Mouse (Mus musculus) layer of hippocampus, adult 18-20 months (tissue): ENCODE data around the gene Mndal. TPM values are rescaled to one million over a fixed set of nuclear protein-coding genes. Genes with fewer than 3 reads are reported as not detected.
"Not testable (repeated sequence)": the region's sequence is repeated elsewhere in the genome, so short reads cannot be mapped to it uniquely, and the experiment has no call there.

Experiments used
- DNase-seq, 2 experiments: peaks; one replicate each; pipeline ENCODE4 v3.0.0; 2022; ENCODE audit warnings: low spot score in 2 of 2
- total RNA-seq, 2 experiments: library from RNA; stranded (reverse); gene quantifications; 2 replicates each; pipeline ENCODE4 v1.2.3; 2021

Mndal gene
- total RNA-seq, 2 experiments from 2014 or later: 7.0 to 10.6 TPM

DNA sequence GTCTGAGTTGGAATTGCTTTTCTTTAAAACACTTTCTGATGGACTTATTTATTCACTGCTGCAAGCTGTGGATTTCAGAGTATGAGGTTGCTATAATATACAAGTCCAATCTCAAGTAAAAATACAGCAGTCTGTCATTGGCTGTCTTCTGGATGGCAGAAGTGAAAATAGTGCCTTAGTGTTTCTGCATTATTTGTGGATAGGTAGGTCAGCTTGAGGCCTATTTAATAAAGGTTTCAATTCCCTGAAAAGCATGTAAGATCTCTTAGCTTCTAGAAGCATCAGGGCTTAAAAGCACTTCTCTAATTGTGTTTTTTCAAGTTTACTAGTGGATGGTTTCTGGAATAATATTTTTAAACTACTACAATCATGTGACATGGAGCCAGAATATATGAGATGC lies 52.5 kb downstream of the Mndal start:
- not testable (repeated sequence) for DNase-seq

DNA sequence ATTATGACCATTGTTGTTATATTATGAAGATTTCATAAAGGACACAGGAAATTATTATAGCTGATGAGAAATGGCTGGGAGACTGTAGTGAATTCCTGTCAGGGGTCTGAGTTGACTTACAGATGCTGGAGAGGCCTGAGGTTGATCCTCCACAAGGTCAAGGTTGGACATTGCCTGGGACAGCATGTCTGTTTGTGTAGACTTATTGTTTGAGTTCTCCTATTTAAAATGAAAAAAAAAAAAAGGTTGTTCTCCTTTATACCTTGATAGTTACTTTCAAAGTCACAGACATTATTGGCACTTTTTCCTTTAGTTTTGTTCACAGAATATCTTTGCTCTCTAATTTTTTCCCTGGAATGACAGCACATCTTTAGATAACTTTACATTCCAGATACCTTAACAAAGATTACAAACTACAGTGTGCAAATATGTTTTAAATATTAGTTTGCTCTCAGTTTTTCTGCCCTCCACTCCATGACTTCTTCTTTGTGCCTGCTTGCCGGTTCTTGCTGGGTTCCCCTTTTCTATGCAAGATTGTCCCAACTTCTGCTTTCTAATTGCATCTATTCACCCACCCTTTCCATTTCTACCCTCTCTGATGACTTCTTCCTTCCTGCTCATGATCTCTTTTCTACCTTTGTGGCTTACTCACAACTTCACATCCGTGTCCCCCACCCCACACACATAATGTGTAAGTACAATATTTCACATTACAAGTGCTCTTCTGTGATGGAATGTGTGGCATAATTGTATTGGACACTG lies 55.1 kb downstream of the Mndal start:
- DNase-seq: not testable (repeated sequence)

DNA sequence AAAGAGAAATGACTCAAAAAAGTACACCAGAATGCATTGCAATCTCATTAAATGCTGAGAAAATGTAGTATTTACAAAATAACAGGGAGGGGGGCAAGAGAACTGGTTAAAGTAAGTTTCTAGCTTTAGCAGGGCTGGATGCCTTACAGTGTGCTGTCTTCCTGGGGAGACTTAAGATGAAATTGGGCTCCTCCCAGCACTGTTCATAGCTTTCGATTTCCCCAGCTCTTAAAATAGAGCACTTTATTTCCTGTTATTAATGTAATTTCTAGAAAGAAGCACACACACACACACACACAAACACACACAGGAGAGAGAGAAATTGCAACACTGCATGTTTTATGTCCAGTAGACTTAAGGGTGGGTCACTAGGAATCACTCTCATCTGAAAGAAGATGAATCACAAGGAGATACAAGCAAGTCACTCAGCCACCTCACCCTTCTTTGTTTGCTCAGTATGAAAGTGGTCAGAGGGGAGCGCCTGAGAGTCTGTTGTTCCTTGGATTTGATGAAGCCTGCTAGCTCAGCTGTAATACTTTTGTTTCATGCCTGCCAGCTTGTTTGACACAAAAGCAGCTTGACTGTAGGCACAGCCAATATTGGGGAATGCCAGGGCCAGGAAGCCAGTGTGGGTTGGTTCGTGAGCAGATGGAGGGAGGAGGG lies 62.2 kb downstream of the Mndal start:
- DNase-seq: peak; percentile 76 to 84

DNA sequence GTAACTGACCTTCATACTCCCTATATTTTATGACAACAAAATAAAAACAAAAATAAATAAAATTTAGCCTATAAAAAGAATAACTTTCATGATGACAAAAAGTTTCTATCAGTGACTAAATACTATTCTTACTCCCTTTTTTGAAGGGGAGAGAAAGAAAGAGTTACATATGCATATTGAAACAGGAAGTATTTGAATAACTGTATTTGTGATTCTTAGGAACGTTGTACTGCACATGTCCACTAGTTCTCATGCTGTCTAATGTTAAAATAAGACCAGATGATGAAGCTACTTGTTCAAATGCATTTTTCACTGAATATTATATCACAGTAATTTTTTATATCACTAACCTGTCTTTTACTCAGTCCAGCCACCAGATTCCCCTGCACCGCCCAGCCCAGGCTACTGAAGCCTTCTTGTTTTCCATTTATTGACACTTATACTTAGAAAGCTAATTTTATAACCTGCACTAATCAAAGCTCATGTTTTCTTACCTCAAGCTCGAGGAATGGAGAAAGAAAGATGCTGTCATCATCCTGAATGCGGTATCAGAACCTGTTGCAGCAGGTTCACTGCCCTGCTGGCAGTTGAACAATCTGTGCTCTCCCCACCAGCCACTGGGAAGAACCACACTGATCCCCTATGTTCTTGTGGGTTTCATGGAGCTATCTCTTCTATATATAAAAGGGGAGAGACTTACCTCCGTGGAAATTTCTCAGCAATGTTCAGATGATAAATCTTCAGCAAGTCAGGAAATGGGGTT lies 62.9 kb downstream of the Mndal start:
- DNase-seq: not testable (repeated sequence)

DNA sequence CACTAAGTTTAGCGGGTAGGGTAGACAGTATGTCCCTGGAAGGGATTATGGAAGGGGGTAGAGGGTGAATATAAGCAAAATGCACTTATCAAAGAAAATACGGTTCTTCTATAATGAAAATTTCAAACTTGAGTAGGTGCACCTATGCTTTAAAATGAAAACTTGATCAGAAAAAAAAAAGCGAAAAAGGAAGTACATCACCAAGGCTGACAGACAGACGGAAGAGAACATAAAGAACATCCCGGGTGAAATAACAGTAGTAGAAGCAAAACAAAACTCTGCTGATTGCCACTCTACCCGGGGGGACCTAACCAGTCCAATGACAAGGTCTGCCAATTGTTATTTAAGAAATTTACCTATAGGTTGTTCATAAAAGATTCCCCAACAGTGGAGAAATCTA lies 64.0 kb downstream of the Mndal start:
- not testable (repeated sequence) for DNase-seq

DNA sequence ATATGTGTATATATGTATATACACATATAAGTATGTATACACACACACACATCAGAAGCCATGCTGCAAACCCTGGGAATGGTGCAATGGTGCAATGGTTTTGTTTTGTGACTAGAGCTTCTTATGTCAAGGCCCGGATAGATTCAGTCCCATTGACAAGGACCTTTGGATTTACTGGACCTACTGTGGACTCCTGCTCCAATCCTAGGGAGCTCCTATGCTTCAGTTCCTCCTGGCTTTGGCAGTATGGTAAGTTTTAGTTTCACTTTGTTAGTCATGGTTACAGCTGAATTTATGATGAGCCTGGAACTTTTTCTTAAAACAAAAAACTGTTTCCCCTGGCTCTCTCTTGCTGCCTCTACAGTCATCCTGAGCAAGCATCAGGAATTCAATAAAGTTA lies 65.2 kb downstream of the Mndal start:
- DNase-seq: not testable (repeated sequence)

DNA sequence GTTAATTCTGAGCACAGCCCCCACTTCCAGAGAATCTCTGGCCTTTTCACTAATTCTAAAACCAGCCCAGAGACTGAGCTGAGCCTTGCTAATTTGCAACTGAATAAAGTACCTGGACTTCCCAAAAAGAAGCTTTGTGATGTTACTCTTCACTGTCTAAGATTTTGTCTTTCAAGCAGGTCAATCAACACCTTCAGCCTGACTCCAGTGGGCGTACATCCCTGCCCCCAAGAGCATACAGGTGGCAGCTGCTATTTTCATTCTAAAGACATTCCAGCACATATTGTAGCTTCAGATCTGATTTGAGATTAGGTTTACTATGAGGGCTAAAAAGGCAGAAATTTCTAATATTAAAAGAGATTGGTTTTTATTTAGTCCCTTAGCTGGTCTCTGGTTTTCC lies 73.7 kb downstream of the Mndal start:
- not testable (repeated sequence) for DNase-seq

DNA sequence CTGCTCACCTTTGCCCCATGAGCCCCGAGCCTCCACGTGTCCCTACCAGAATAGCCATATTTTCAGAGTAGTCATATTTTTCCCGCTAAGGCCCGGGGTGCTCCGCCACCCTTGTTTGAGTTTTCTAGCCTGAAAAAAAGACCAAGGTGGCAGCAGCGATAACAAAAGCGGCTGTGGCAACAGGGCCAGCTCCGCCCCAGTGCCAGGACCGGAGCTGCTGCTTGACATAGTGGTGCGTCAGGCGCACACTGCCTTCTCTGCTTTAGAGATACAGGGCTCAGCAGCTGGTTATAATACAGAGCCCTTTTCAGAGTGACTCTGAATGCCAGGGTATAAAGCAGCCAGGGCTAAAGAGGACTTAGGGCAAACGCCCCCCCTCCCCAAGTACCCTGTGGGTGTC lies 75.8 kb downstream of the Mndal start:
- DNase-seq: no peak

DNA sequence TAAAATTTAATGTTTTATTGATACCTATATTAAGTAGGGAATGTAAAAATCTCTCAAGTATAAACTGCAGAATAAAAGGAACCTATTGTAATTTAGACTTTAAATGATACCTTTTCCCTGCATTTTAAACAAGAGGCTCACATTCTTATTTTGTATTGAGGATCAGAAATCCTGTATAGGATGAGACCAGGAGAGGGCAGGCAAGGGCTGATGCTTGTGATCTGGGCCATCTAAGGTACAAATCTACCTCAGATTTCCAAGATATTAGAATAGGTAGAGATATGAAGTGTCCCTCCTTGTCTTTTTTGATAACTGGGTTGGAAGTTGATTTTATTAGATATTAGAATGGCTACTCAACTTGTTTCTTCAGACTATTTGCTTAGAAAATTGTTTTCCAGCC lies 88.6 kb downstream of the Mndal start:
- DNase-seq: peak in 1 of 2 experiments; percentile 42

DNA sequence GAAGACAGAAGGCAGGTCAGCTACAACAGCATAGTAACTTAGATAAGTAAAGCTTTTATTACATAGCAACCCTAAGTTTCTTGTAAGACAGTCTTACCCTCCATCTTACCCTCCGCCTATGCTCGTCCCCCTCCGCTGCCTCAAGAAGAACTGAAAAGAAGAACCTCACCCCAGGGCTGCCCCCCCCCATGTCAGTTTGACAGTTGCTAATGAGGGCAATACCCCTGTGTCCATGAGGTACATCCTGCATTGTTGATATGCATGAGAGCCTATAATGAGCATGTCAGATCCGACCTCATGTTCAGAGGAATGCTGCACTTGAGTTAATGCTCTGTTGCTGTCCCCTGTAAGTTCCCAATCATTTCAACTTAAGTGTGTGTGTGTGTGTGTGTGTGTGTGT lies 89.4 kb downstream of the Mndal start:
- DNase-seq: not testable (repeated sequence)

DNA sequence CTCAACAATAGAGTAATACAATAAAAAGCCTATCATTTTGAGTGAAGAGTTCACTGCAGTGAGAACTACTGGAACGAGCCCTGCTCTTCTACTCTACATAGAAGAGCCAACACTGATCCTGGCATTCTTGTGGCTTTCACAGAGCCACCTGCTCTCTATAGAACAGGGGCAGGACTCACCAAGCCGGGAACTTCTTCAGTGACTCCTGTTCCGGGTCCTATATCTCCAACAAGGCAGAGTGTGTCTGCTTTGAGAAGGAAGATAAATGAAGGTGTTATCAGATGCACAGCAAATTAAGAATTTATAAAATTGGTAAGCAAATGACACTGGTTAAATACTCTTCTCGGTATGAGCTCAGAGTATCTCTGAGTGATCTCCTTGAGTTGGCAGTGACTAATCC lies 96.1 kb downstream of the Mndal start:
- DNase-seq: not testable (repeated sequence)

DNA sequence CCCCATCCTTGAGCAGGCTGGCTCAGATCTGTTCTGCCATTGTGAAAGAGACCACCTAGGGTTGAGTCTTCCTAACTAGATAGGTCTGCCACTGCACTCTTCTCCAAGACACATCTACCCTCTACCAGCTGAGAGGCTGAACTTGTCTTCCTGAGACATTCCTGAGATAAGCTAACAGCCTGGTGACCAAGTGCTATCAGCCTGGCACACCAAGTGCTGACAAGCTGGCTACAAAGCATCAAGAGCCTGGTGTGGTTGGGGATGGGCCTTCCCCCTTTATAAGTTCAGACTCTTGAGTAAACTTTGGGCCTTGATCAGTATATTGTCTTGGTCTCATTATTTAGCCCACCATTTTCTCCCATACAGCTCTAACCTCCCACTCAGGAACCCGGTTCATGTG lies 97.5 kb downstream of the Mndal start:
- DNase-seq: no peak

DNA sequence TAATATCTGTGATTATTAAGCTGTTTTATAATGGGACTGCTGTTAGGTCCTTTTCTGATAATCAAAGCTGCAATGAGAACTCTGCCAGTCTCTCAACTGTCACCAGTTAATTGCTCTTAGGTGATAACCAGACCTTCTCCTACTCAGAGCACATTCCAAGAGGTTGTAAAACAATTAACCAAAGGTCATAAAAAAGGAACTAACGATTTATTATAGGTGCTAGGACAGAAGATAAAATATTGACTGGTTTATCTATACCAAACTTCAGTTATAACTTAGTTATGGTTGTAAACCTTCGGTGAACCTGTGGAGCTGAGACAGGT lies 120.8 kb downstream of the Mndal start:
- DNase-seq: not testable (repeated sequence)

DNA sequence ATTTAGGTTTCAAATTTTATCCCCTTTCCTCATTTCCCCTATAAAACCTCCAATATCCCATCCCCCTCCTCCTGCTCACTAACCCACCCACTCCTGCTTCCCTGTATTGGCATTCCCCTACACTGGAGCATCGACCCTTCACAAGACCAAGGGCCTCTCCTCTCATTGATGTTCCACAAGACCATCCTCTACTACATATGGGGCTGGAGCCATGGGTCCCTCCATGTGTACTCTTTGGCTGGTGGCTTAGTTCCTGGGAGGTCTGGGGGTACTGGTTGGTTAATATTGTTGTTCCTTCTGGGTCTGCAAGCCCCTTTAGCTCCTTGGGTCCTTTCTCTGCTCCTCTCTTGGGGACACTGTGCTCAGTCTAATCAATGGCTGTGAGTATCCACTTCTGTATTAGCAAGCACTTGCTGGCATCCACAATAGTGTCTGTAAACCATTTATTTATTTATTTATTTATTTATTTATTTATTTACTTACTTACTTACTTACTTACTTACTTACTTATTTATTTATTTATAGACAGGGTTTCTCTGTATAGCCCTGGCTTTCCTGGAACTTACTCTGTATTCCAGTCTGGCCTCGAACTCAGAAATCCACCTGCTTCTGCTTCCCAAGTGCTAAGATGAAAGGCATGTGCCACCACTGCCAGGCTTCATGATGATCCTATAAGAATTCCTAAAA lies 121.4 kb downstream of the Mndal start:
- not testable (repeated sequence) for DNase-seq

DNA sequence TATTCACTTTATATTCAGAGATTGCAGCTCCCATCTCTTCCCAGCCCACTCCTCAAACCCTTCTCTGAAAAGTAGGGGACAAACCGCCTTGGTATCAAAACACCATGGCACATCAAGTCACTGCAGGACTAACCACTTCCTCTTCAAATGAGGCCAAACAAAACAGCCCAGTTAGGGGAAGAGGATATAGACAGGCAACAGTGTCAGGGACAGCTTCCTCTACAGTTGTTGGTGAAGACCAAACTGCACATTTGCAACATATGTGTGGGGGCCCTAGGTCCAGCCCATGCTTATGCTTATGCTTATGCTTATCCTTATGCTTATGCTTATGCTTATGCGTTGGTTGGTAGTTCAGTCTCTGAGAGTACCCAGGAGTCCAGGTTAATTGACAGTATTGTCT lies 133.0 kb downstream of the Mndal start:
- DNase-seq: not testable (repeated sequence)

DNA sequence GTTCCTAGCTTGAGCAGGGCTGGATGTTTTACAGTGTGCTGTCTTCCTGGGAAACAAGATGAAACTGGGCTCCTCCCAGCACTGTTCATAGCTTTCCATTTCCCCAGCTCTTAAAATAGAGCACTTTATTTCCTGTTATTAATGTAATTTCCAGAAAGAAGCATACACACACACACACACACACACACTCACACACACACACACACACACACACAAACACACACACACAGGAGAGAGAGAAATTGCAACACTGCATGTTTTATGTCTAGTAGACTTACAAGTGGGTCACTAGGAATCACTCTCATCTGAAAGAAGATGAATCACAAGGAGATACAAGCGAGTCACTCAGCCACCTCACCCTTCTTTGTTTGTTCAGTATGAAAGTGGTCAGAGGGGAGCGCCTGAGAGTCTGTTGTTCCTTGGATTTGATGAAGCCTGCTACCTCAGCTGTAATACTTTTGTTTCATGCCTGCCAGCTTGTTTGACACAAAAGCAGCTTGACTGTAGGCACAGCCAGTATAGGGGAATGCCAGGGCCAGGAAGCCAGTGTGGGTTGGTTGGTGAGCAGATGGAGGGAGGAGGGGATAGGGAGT lies 139.5 kb downstream of the Mndal start:
- peak; percentile 47 to 75 for DNase-seq

DNA sequence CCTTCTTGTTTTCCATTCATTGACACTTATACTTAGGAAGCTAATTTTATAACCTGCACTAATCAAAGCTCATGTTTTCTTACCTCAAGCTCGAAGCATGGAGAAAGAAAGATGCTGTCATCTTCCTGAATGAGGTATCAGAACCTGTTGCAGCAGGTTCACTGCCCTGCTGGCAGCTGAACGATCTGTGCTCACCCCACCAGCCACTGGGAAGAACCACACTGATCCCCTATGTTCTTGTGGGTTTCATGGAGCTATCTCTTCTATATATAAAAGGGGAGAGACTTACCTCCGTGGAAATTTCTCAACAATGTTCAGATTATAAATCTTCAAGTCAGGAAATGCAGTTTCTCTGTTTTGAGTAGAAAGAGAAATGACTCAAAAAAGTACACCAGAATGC lies 140.1 kb downstream of the Mndal start:
- not testable (repeated sequence) for DNase-seq

DNA sequence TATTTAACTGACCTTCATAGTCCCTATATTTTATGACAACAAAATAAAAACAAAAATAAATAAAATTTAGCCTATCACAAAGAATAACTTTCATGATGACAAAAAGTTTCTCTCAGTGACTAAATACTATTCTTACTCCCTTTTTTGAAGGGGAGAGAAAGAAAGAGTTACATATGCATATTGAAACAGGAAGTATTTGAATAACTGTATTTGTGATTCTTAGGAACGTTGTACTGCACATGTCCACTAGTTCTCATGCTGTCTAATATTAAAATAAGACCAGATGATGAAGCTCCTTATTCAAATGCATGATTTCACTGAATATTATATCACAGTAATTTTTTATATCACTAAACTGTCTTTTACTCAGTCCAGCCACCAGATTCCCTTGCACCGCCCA lies 140.5 kb downstream of the Mndal start:
- DNase-seq: not testable (repeated sequence)
